Mouse (Mus musculus): ENCODE measurements around the gene Vmn2r66. TPM values are rescaled to one million over a fixed set of nuclear protein-coding genes. Genes with fewer than 3 reads are reported as not detected.

Gene Vmn2r66
- not detected in 4 replicates for total RNA-seq (2023)

DNA sequence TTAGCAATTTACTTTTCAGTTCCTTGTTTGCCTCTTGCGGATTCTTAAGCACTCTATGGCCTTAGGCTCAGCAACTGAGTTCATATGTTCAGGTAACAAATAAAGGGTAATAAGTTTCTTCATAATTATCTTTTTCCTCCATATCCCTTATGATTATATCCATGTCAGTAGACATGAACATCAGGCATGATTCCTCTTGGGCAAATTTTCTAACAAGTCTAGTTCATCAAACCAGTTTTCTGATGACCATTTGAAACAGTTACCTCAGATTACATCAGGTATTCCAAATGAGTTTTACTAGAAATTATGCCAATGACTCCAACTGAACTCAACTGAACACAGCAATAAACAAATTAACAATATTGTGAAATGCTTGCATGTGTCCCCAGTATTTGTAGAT is at the start of gene Vmn2r66:
Gene Vmn2r66 (minus strand): TSS at position 101 of the 400 bp plus-strand sequence.

DNA sequence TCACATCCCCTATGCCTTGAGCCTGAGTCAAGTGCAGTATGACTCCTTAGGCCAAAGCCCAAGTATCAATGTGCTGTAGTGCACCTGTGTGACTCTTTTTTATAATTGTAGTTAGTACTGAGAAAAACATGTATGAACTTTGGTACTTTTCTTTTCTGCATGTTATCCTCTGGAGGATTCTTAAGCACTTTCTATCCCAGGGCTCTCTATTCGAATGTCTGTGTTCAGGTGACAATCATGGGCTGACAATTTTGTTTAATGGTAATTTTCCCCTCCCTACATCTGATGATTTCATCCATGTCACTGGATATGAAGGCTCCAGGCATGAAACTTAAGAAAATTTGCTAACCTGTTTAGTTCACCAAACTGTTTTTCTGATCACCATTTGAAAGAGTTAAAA is 48.1 kb downstream of the Vmn2r66 start, which contains the start of gene Vmn2r65:
Gene Vmn2r65 (minus strand): TSS at position 101 of the 400 bp plus-strand sequence.

Other genes with a start within 250 kb of the Vmn2r66 start
- gene Olfr291, start 158.7 kb downstream of the Vmn2r66 start, total RNA-seq (2023): not detected in 4 replicates
- gene Vmn2r65, start 48.2 kb downstream of the Vmn2r66 start, total RNA-seq (2023): not detected in 4 replicates
- not detected in 4 replicates for gene Vmn2r67, start 143.7 kb upstream of the Vmn2r66 start, total RNA-seq (2023)
- not detected in 4 replicates for gene Vmn2r68, start 225.5 kb upstream of the Vmn2r66 start, total RNA-seq (2023)